Mouse (Mus musculus): ENCODE results near the gene Rasal1.

GRCm38 (mm10) chr5:120686749-120687483, 38.3 kb downstream of the Rasal1 start:
- no peak for TF ChIP-seq CTCF (IDR thresholded peaks at IDR 0.05; ENCODE audit: borderline replicate concordance, extremely low read depth, insufficient read depth, insufficient read length)
- TF ChIP-seq POLR2A (IDR thresholded peaks at IDR 0.05; ENCODE audit: borderline replicate concordance, extremely low read depth, insufficient read depth, insufficient read length, poor library complexity, severe bottlenecking), result no peak
